Mouse (Mus musculus): ENCODE data around the gene Tacr2.

GRCm38 (mm10) chr10:62224231-62224630 is 28.0 kb upstream of the Tacr2 start:
- TF ChIP-seq POLR2A (IDR thresholded peaks at IDR 0.05; ENCODE audit: control insufficient read depth in 1 of 2, insufficient read depth in 1 of 2, low read depth in 1 of 2, low read length in 2 of 2, poor library complexity in 1 of 2) = no peak
- no peak for TF ChIP-seq EP300 (IDR thresholded peaks at IDR 0.05; ENCODE audit: low read depth in 1 of 2, low read length in 2 of 2)
- TF ChIP-seq NRF1 (IDR thresholded peaks at IDR 0.05; ENCODE audit: insufficient read depth, low read depth, low read length, poor library complexity, severe bottlenecking) = no peak
- TF ChIP-seq ZMIZ1 (IDR thresholded peaks at IDR 0.05; ENCODE audit: low read depth, low read length) = no peak
- no peak for TF ChIP-seq TCF12 (IDR thresholded peaks at IDR 0.05; ENCODE audit: low read depth, low read length)
- no peak for TF ChIP-seq CTCF (IDR thresholded peaks at IDR 0.05 in 2 of 3, conservative IDR thresholded peaks at IDR 0.05 in 1 of 3; ENCODE audit: control insufficient read depth in 1 of 3, insufficient read depth in 1 of 3, low read depth in 2 of 3, low read length in 3 of 3, poor library complexity in 1 of 3, severe bottlenecking in 1 of 3)
- TF ChIP-seq UBTF (IDR thresholded peaks at IDR 0.05; ENCODE audit: borderline replicate concordance, insufficient read depth, low read depth, low read length) = no peak
- TF ChIP-seq RAD21 (IDR thresholded peaks at IDR 0.05; ENCODE audit: low read depth, low read length) = no peak
- no peak for TF ChIP-seq USF1 (IDR thresholded peaks at IDR 0.05; ENCODE audit: low read depth, low read length)
- no peak for TF ChIP-seq ZKSCAN1 (IDR thresholded peaks at IDR 0.05; ENCODE audit: low read depth, low read length)
- no peak for TF ChIP-seq POLR2AphosphoS2 (IDR thresholded peaks at IDR 0.05; ENCODE audit: low read length)
- TF ChIP-seq MAZ (IDR thresholded peaks at IDR 0.05; ENCODE audit: low read depth, low read length) = no peak
- no peak for TF ChIP-seq MXI1 (IDR thresholded peaks at IDR 0.05; ENCODE audit: low read depth, low read length)
- no peak for TF ChIP-seq MAFK (IDR thresholded peaks at IDR 0.05; ENCODE audit: borderline replicate concordance, low read depth, low read length)

All from MEL (cell line).